Mouse (Mus musculus) heart, embryonic 10.5 days (tissue): ENCODE measurements around the gene Olfr66. TPM values are rescaled to one million over a fixed set of nuclear protein-coding genes. Genes with fewer than 3 reads are reported as not detected.

Source experiments
- DNase-seq: peaks from one replicate; pipeline ENCODE4 v3.0.0-alpha.2; 2017; ENCODE audit warnings: low spot score
- H3K27ac ChIP-seq: fragments of 300-500 bp; sonication (generic); 2 replicates; pipeline ENCODE4 v1.5.1; 2016; ENCODE audit warnings: mild to moderate bottlenecking
- H3K27me3 ChIP-seq: fragments of 300-500 bp; sonication (generic); 2 replicates; pipeline ENCODE4 v1.6.1; 2016; ENCODE audit warnings: mild to moderate bottlenecking; ENCODE audit not compliant: poor library complexity, insufficient read depth, severe bottlenecking
- H3K36me3 ChIP-seq: fragments of 300-500 bp; sonication (generic); 2 replicates; pipeline ENCODE4 v1.6.1; 2016; ENCODE audit warnings: mild to moderate bottlenecking, moderate library complexity
- H3K4me1 ChIP-seq: fragments of 300-500 bp; sonication (generic); 2 replicates; pipeline ENCODE4 v1.6.1; 2016; ENCODE audit warnings: mild to moderate bottlenecking
- H3K4me3 ChIP-seq: fragments of 300-500 bp; sonication (generic); 2 replicates; pipeline ENCODE4 v1.5.1; 2016; ENCODE audit warnings: mild to moderate bottlenecking, moderate library complexity
- H3K9me3 ChIP-seq: fragments of 300-500 bp; sonication (generic); 2 replicates; pipeline ENCODE4 v1.6.1; 2016; ENCODE audit warnings: mild to moderate bottlenecking, moderate library complexity
- WGBS: fragments of 180-500 bp; shearing (Covaris S2); methylation state at CpG from one replicate; pipeline ENCODE4 v1.1.7; 2016; 5-methylcytosine and 5-hydroxymethylcytosine counted together
- polyA plus RNA-seq: library from polyadenylated mRNA; unstranded; fragments of >200 nt; fragmentation: Nextera tagmentation; extraction: Ambion mirVana; gene quantifications from 2 replicates; pipeline ENCODE4 v1.2.1, GENCODE M21; 2016

The Olfr66 gene
- polyA plus RNA-seq, result not detected in 2 replicates

DNA sequence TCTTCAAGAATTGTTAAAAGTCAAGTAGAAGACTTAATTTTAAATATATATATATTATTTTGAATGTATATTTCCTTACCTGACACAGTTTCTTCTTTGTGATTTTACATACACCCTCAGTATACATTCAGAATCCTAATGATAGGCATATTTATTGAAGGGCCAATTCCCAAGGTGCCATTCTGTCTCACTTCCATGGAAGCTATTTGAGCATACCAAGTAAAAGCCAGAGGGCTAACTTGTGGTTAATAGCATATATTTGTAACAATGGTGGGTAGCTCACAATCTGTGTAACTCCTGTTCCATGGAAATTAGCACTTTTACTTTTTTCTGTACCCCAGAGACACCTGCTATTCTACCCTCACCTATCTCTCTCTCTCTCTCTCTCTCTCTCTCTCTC, at the start of gene Olfr66:
Gene Olfr66 (minus strand): TSS at position 101 of the 400 bp plus-strand sequence.
- Histone ChIP-seq H3K27ac (no peak within 1 kb of the TSS), H3K4me3 (no peak within 1 kb of the TSS), H3K27me3 (no peaks in the 10 kb centered on the region), H3K4me1 (no peaks in the 10 kb centered on the region), H3K36me3 (no peaks in the 10 kb centered on the region), H3K9me3 (no peaks in the 10 kb centered on the region)
- DNase-seq, result no peak

DNA sequence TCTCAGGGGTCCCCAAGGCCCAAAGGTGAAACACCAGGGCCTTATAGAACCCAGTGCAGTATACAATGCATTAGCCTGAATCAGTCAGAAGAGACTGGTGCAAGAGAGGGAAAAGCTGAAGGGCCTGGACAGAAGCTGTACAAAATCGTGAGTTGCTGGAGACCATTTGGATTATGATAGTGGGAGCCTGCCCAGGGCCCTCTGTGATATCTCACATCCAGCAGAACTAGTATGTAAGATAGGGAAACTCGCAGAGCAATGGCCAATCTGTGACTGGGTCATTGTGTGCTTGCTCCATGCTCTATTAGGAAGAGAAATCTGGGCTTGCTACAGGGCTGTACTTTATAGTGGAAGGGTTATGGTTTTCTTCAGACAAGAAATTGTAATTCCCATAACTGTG, 48.2 kb upstream of the Olfr66 start, which contains the start of gene Olfr632:
Gene Olfr632 (plus strand): TSS at position 84 of the 400 bp plus-strand sequence.
- no peaks in the 10 kb centered on the region for H3K4me1 ChIP-seq
- no peak within 1 kb of the TSS for H3K27ac ChIP-seq
- WGBS, result 59% methylated on average over 2 of the region's 2 CpGs
- no peak within 1 kb of the TSS for H3K4me3 ChIP-seq
- H3K27me3 ChIP-seq, result no peaks in the 10 kb centered on the region
- DNase-seq, result no peak
- H3K9me3 ChIP-seq, result no peaks in the 10 kb centered on the region
- H3K36me3 ChIP-seq, result no peaks in the 10 kb centered on the region

DNA sequence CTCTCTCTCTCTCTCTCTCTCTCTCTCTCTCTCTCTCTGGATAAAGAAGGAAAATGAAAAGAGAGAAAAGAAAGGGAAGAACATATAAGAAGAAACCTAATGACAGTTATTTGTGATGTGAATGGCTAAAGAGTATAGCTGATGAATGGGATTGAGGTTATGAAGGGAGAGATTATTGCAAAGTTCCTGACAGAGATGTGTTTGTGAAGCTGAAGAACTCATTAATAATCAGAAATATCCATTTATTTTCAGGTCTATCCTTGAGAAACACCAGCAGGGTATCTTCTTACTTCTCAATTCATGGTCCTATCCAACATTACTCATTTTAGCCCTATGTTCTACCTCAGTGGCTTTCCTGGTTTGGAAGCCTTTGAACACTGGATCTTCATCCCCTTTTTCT, 42.5 kb upstream of the Olfr66 start, which contains the start of gene Olfr631:
Gene Olfr631 (plus strand): TSS at position 301 of the 400 bp plus-strand sequence.
- Histone ChIP-seq H3K27me3 (no peaks in the 10 kb centered on the region), H3K9me3 (no peaks in the 10 kb centered on the region), H3K4me1 (no peaks in the 10 kb centered on the region), H3K27ac (no peak within 1 kb of the TSS), H3K36me3 (no peaks in the 10 kb centered on the region), H3K4me3 (no peak within 1 kb of the TSS)
- no peak for DNase-seq

DNA sequence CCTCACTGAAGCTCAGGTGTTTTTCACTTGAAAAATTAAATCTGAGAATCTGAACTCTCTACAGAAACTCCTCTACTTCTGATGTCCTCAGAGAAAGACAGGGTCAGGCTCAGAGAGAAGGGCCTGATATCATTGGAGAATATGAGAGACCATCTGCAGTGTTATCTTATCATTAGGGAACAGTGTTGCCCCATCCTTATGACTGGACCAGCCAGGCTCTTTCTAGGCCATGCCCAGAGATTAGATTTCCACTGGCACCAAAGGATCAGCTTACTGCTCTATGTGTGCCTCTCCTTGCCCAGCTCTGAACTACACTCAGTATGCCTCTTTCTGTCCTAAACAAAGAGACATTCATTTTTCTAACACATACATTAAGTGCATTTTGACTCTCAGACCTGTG, 29.3 kb upstream of the Olfr66 start:
- H3K4me1 ChIP-seq, result peaks cover 4% of the 10 kb centered on the region; the same call in 1 of the 2 replicates
- no peak overlapping the region for H3K27ac ChIP-seq
- H3K9me3 ChIP-seq, result no peaks in the 10 kb centered on the region
- H3K27me3 ChIP-seq, result no peaks in the 10 kb centered on the region
- peak; percentile 80 for DNase-seq
- no peak overlapping the region for H3K4me3 ChIP-seq
- H3K36me3 ChIP-seq, result no peaks in the 10 kb centered on the region

DNA sequence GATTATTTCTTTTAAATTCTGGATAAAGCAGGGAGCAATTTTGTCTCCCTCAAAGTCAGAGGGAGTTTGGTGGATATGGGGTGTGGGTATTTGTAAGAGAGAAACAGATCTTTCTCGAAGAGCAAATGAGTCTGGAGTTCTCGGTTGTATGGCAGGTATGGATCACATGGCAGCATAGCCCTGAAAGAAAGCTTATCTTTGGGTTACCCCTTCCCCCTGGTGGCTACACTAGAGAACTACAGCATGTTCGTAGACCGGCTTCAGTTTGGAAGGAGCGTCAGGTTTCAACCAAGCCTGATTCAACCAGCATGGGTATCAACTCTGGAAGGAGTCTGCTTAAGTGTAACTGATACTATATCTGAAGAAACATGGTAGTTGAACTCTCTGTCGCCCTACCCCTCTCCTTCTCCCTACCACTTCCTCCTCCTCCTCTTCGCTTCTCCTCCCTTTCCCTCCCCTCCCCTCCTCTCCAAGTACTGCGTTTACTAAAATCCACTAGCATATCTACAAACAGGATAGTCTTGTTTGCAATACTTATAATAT, 27.0 kb upstream of the Olfr66 start:
- no peak overlapping the region for H3K4me3 ChIP-seq
- peaks cover 14% of the 10 kb centered on the region; the same call in 1 of the 2 replicates for H3K4me1 ChIP-seq
- no peaks in the 10 kb centered on the region for H3K9me3 ChIP-seq
- H3K27me3 ChIP-seq, result no peaks in the 10 kb centered on the region
- H3K36me3 ChIP-seq, result no peaks in the 10 kb centered on the region
- peak; percentile 82 for DNase-seq
- peak overlapping the region; percentile 62; the same call in 1 of the 2 replicates for H3K27ac ChIP-seq
- 36% methylated on average over 8 of the region's 8 CpGs for WGBS

DNA sequence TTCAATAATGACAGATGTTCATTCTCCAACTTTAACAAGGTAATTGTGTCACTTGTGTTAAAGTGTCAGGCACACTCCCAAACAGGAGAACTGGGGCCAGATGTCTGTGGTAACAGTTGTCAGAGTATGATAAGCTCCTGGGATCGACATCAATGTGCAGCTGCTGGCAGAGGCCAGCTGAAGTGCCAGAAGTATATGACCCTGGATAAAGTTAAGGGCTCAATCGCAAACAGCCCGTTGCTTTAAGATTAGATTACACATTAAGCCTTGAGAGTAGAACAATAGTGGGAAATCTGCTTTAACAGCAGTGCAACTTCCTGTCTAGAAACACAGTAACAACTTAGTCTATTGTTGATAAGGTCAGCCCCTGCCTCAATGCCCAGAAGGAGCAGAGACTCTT, 24.0 kb upstream of the Olfr66 start:
- no peaks in the 10 kb centered on the region for H3K27me3 ChIP-seq
- no peaks in the 10 kb centered on the region for H3K9me3 ChIP-seq
- peaks cover 14% of the 10 kb centered on the region; the same call in 1 of the 2 replicates for H3K4me1 ChIP-seq
- whole genome bisulfite sequencing, result 8% methylated on average over 3 of the region's 3 CpGs
- H3K27ac ChIP-seq, result peak overlapping the region; percentile 37; the same call in 1 of the 2 replicates
- peak; percentile 93 for DNase-seq
- H3K4me3 ChIP-seq, result no peak overlapping the region
- no peaks in the 10 kb centered on the region for H3K36me3 ChIP-seq

DNA sequence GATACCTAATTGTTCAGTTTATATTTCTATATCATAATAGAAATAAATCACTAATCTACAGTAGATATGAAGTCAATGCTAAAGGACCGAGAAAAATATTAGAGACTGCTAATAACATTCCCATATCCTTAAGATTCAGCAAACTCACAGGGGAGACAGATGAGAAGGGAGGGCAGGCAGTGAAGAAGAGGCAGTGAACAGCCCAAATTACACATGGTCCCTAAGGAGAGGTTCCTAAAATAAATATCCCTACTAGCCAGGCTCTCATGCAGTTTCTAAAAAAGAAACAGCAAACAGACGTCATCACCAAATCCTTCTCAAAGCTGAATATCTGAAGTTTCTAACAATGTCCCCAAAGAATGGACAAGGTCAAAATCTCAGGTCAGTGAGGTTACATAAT, 17.1 kb upstream of the Olfr66 start, which contains the start of gene Olfr65:
Gene Olfr65 (plus strand): TSS at position 301 of the 400 bp plus-strand sequence.
- Histone ChIP-seq H3K27me3 (no peaks in the 10 kb centered on the region), H3K4me3 (no peak within 1 kb of the TSS), H3K36me3 (no peaks in the 10 kb centered on the region), H3K9me3 (no peaks in the 10 kb centered on the region), H3K4me1 (no peaks in the 10 kb centered on the region), H3K27ac (no peak within 1 kb of the TSS)
- 62% methylated on average over 2 of the region's 2 CpGs for WGBS
- no peak for DNase-seq

DNA sequence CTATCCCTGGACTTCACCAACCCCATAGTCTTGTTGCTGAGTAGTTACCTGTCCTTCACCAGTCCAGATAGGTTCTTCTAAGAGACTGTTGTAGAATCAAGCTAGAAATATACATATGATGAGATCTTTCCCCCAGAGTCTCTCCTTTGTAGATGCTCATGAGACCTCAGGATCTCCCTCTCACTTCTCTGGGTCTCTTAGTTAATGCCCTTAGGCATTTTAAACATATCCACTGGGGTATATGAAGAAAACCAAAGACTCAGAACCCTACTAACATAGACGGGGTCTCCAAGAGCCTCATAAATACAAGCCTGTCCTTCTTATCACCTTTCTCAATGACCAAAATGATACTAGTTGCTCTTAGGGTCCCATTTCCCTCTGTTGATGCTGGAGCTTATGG, 8.3 kb upstream of the Olfr66 start, which contains the start of gene Olfr64:
Gene Olfr64 (minus strand): TSS at position 101 of the 400 bp plus-strand sequence.
- no peaks in the 10 kb centered on the region for H3K9me3 ChIP-seq
- H3K4me1 ChIP-seq, result no peaks in the 10 kb centered on the region
- WGBS, result 66% methylated on average over 1 of the region's 1 CpGs
- H3K27me3 ChIP-seq, result no peaks in the 10 kb centered on the region
- H3K4me3 ChIP-seq, result no peak within 1 kb of the TSS
- no peak within 1 kb of the TSS for H3K27ac ChIP-seq
- no peak for DNase-seq
- no peaks in the 10 kb centered on the region for H3K36me3 ChIP-seq

DNA sequence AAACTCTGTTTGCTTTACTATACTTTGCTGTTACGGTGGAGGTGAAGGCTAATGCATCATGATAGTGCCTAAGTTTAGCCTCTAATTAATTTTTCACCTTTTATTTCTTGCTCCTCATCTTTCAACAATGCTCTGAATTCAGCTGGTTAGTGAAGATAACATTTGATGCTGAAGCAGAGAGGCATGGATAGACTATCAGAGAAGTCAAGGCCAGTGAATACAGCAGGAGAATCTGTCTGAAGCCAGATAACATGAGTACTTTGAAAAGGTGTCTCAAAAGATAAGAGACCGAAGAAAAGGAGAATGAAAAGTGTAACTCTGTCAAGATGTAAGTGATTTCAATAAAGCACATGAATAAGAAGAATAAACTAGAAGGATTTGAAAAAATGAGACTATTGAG, 9.0 kb downstream of the Olfr66 start:
- no peak overlapping the region for H3K27ac ChIP-seq
- WGBS, result 57% methylated on average over 2 of the region's 2 CpGs
- no peaks in the 10 kb centered on the region for H3K27me3 ChIP-seq
- no peak for DNase-seq
- no peaks in the 10 kb centered on the region for H3K4me1 ChIP-seq
- H3K36me3 ChIP-seq, result no peaks in the 10 kb centered on the region
- no peaks in the 10 kb centered on the region for H3K9me3 ChIP-seq
- H3K4me3 ChIP-seq, result no peak overlapping the region

DNA sequence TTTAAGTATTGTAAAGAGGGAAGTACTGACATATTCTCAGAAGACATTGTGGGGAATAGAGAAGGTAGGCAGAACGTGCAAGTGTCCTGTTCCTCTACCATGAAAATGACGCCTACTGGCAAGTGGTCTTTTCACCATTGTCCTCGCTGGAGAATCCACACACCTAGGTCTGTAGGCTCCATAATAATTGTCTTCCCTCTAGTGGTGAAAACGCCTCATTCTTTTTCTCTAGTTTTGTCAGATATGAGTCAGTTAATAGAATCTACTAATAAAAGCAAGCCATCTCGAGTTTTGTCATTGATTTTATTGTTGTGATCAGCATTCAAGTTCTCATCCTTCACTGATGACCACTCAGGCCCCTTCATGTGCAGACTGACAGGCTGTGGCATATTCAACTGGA, 11.6 kb downstream of the Olfr66 start:
- no peak overlapping the region for H3K4me3 ChIP-seq
- no peaks in the 10 kb centered on the region for H3K36me3 ChIP-seq
- DNase-seq, result no peak
- H3K4me1 ChIP-seq, result no peaks in the 10 kb centered on the region
- H3K9me3 ChIP-seq, result no peaks in the 10 kb centered on the region
- 44% methylated on average over 5 of the region's 5 CpGs for WGBS
- H3K27ac ChIP-seq, result no peak overlapping the region
- no peaks in the 10 kb centered on the region for H3K27me3 ChIP-seq

DNA sequence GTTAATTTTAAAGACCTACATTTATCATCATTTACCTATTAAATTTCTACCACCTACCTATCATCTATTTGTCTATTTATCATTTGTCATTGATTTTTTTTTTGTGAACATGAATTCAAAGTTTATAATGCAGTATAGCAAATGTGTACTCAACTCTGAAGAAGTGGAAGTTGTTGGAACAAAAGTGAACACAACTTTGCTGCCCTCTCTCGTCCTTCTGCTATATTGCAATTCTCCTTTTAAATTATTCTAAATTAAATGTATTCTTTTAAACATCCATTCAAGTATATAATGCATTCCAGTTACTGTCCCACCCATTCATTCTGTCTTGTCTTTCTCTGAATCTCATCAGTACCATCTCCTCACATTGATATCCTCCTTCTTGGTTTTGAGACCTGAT, 13.0 kb downstream of the Olfr66 start:
- Histone ChIP-seq H3K27me3 (no peaks in the 10 kb centered on the region), H3K4me3 (no peak overlapping the region), H3K27ac (no peak overlapping the region), H3K36me3 (no peaks in the 10 kb centered on the region), H3K4me1 (no peaks in the 10 kb centered on the region), H3K9me3 (no peaks in the 10 kb centered on the region)
- 5% methylated on average over 1 of the region's 1 CpGs for WGBS
- DNase-seq, result no peak

DNA sequence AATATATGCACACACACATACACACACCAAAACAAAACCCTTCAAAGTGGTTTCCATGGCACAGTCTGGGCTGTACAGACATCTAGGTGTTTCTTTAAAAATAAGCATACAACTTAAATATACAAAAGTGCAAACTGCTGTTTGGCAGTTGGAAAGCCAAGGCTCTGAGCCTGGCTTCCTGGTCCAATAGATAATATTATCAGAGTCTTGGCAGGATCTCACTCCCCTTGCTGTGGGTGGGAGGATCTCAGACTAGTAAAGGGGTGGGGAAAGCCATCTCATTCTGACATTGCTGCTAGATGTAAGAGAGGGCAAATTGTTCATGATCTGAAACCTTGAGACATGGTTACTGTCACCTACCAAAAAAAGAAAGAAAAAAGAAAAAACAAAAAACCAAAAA, 15.4 kb downstream of the Olfr66 start:
- Histone ChIP-seq H3K4me1 (no peaks in the 10 kb centered on the region), H3K9me3 (no peaks in the 10 kb centered on the region), H3K36me3 (no peaks in the 10 kb centered on the region), H3K27ac (peak overlapping the region; percentile 67; the same call in 1 of the 2 replicates), H3K4me3 (no peak overlapping the region), H3K27me3 (no peaks in the 10 kb centered on the region)
- DNase-seq, result peak; percentile 80

DNA sequence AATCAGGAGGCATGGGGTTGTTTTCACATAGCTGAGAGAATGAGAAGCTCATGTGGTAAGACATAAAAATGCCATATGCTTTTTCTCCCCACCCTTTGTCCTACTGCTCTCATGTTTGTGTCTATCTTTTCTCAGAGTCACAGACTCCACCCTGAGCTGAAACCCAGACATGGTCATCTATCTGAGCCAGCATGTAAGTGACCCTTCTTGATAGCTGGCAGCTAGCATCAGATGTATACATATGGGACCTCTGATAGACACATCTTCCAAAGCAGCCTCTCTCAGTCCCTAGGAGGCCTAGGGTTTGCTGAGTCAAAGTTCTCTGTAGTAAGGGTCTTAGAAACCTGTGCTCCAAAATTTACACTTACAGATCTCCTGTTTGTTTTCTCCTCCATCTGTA, 20.3 kb downstream of the Olfr66 start:
- H3K4me3 ChIP-seq, result no peak overlapping the region
- H3K9me3 ChIP-seq, result no peaks in the 10 kb centered on the region
- no peaks in the 10 kb centered on the region for H3K27me3 ChIP-seq
- no peaks in the 10 kb centered on the region for H3K4me1 ChIP-seq
- H3K27ac ChIP-seq, result 0 out of 2 replicates have a peak overlapping the region, but pooled peaks have one; percentile 10
- no peaks in the 10 kb centered on the region for H3K36me3 ChIP-seq
- DNase-seq, result peak; percentile 90

DNA sequence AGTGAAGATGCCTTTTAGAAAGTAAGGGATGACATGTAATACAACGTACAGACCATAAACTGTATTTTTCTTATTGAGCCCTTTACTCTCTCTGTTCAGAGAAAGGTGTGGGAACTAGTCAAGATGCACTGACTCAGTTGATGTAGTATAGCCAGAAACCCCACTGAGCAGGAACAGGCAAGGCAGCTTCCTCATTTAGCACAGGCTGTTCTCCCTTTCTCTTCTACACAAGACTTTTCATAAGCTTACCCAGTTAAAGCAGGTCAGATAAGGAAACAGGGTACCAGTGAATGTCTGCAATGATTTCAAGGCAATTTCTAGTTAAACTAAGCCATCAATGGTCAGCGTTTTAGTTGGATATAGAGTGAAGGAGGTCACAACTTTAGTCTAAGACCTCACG, 24.5 kb downstream of the Olfr66 start:
- Histone ChIP-seq H3K27me3 (no peaks in the 10 kb centered on the region), H3K9me3 (no peaks in the 10 kb centered on the region), H3K4me1 (no peaks in the 10 kb centered on the region; the same call in 1 of the 2 replicates), H3K27ac (peak overlapping the region; percentile 23), H3K36me3 (no peaks in the 10 kb centered on the region), H3K4me3 (no peak overlapping the region)
- WGBS, result 77% methylated on average over 3 of the region's 3 CpGs
- DNase-seq, result no peak
